Mouse (Mus musculus) cortical plate, adult 2 months (tissue): Measurements from ENCODE around the gene Fbxo33.

Source experiments
- CTCF ChIP-seq: fragments of 200-500 bp; IDR thresholded peaks from 2 replicates; pipeline ENCODE4 v1.5.1; 2011; ENCODE audit warnings: mild to moderate bottlenecking, control low read depth, low read length; ENCODE audit not compliant: insufficient read depth; ENCODE audit errors: extremely low read depth
- POLR2A ChIP-seq: fragments of 200-500 bp; IDR thresholded peaks from 2 replicates; pipeline ENCODE4 v1.6.1; 2011; ENCODE audit warnings: mild to moderate bottlenecking, low read length, control low read depth; ENCODE audit not compliant: insufficient read depth; ENCODE audit errors: extremely low read depth

GRCm38 (mm10) chr12:59228401-59228800, 8.9 kb upstream of the Fbxo33 start:
- no peak for TF ChIP-seq CTCF
- no peak for TF ChIP-seq POLR2A
